Mouse (Mus musculus): Measurements from ENCODE around the gene Utrn.

GRCm38 (mm10) chr10:12737926-12738325 is 131.2 kb downstream of the Utrn start:
- TF ChIP-seq CTCF (IDR thresholded peaks at IDR 0.05): no peak
- no peak for TF ChIP-seq EP300 (IDR thresholded peaks at IDR 0.05)

Data from lung, postnatal 0 days (tissue).